Comparison of ENCODE assay signal across 10 mouse cellular contexts in genomic region chr13:44915945-44916344, GRCm38 (mm10).
DNase-seq lines count a peak whose midpoint lies in the region; ATAC-seq and TF ChIP-seq lines count a peak whose summit lies in the region.
"Had no signal": no experiment of that assay in that cellular context is flagged by ENCODE, and none has a peak within 500 bp of the region (broad histone marks: within the 10 kb centered on the region; RNA-seq: fewer than 3 reads in every experiment).

No protein-coding gene starts in this region.

- H3K9me3 ChIP-seq in intestine, postnatal 0 days (ENCODE audit: control insufficient read depth): no peaks in the 10 kb centered on the region
- H3K9me3 ChIP-seq in intestine, embryonic 16.5 days (ENCODE audit: control insufficient read depth, low read length): no peaks in the 10 kb centered on the region
- no peaks in the 10 kb centered on the region for H3K9me3 ChIP-seq in forebrain, embryonic 14.5 days (replicated peaks; ENCODE audit: control insufficient read depth, low read length)
- H3K9me3 ChIP-seq: heart, embryonic 10.5 days had no signal

- no peak overlapping the region for H3K4me2 ChIP-seq in intestine, postnatal 0 days (replicated peaks; ENCODE audit: low read depth)
- H3K4me2 ChIP-seq in intestine, embryonic 16.5 days (ENCODE audit: low read depth, low read length): no peak overlapping the region
- H3K4me2 ChIP-seq in forebrain, embryonic 14.5 days (ENCODE audit: low read length): no peak overlapping the region

- DNase-seq in right cerebral cortex, postnatal 14 days: peak; percentile 28
- DNase-seq in right cerebral cortex, postnatal 25 days: no peak
- DNase-seq in embryo, embryonic 10.5 days (ENCODE audit: low spot score): peak; percentile 36
- no peak for DNase-seq in spleen, postnatal 14 days (ENCODE audit: low spot score in 2 of 2)
- DNase-seq in forebrain, embryonic 14.5 days (ENCODE audit: low spot score): no peak

- TF ChIP-seq POLR2A in small intestine, adult 2 months (IDR thresholded peaks at IDR 0.05; ENCODE audit: low read depth, low read length): no peak

- no peak overlapping the region for H3K4me3 ChIP-seq in intestine, postnatal 0 days (ENCODE audit: low read depth, low read length)
- no peak overlapping the region for H3K4me3 ChIP-seq in intestine, embryonic 16.5 days (ENCODE audit: low read length)
- H3K4me3 ChIP-seq in small intestine, adult 2 months (ENCODE audit: low read depth, low read length): no peak overlapping the region
- H3K4me3 ChIP-seq in forebrain, embryonic 14.5 days (ENCODE audit: low read depth, low read length): no peak overlapping the region
- H3K4me3 ChIP-seq: heart, embryonic 10.5 days; myocyte had no signal

- H3K36me3 ChIP-seq in intestine, postnatal 0 days (ENCODE audit: control insufficient read depth, insufficient read depth): peaks cover 83% of the 10 kb centered on the region
- peaks cover 15% of the 10 kb centered on the region for H3K36me3 ChIP-seq in intestine, embryonic 16.5 days (ENCODE audit: control insufficient read depth, insufficient read depth, low read length)
- peaks cover 86% of the 10 kb centered on the region for H3K36me3 ChIP-seq in small intestine, adult 2 months (ENCODE audit: control insufficient read depth, insufficient read depth, low read length)
- H3K36me3 ChIP-seq in forebrain, embryonic 14.5 days (ENCODE audit: control insufficient read depth, insufficient read depth, low read length): peaks cover 94% of the 10 kb centered on the region

- TF ChIP-seq CTCF in intestine, postnatal 0 days (IDR thresholded peaks at IDR 0.05; ENCODE audit: low read depth): peak; percentile 57
- TF ChIP-seq CTCF in small intestine, adult 2 months (IDR thresholded peaks at IDR 0.05; ENCODE audit: extremely low read depth, insufficient read length, insufficient replicate concordance, low read depth, low read length): peak; percentile 23; the same call in 1 of the 2 replicates

- no peak overlapping the region for H3K27ac ChIP-seq in intestine, postnatal 0 days (ENCODE audit: low read depth, low read length)
- H3K27ac ChIP-seq in intestine, embryonic 16.5 days (ENCODE audit: low read length): no peak overlapping the region
- H3K27ac ChIP-seq in small intestine, adult 2 months (ENCODE audit: insufficient read depth, low read depth, low read length): no peak overlapping the region
- no peak overlapping the region for H3K27ac ChIP-seq in forebrain, embryonic 14.5 days (ENCODE audit: low read depth, low read length)
- H3K27ac ChIP-seq: heart, embryonic 10.5 days had no signal

- ATAC-seq in intestine, postnatal 0 days: no peak
- no peak for ATAC-seq in intestine, embryonic 16.5 days
- ATAC-seq in forebrain, embryonic 14.5 days: no peak

- 65% methylated on average over 4 of the region's 4 CpGs for WGBS in intestine, postnatal 0 days
- 73% methylated on average over 4 of the region's 4 CpGs for WGBS in intestine, embryonic 16.5 days
- 61% methylated on average over 4 of the region's 4 CpGs for WGBS in small intestine, adult 2 months
- WGBS in forebrain, embryonic 14.5 days: 70% methylated on average over 4 of the region's 4 CpGs

- H3K9ac ChIP-seq in intestine, postnatal 0 days (ENCODE audit: low read depth, low read length): no peak overlapping the region
- H3K9ac ChIP-seq in intestine, embryonic 16.5 days (ENCODE audit: low read depth, low read length): no peak overlapping the region
- H3K9ac ChIP-seq in forebrain, embryonic 14.5 days (ENCODE audit: low read length): no peak overlapping the region

- H3K27me3 ChIP-seq in intestine, postnatal 0 days (replicated peaks; ENCODE audit: control insufficient read depth, insufficient read depth, low read length): no peaks in the 10 kb centered on the region
- no peaks in the 10 kb centered on the region for H3K27me3 ChIP-seq in intestine, embryonic 16.5 days (replicated peaks; ENCODE audit: control insufficient read depth, insufficient read depth, low read length)
- no peaks in the 10 kb centered on the region for H3K27me3 ChIP-seq in small intestine, adult 2 months (ENCODE audit: control insufficient read depth, insufficient read depth, low read length)
- H3K27me3 ChIP-seq in forebrain, embryonic 14.5 days (replicated peaks; ENCODE audit: control insufficient read depth, insufficient read depth, low read length): no peaks in the 10 kb centered on the region

- no peaks in the 10 kb centered on the region for H3K4me1 ChIP-seq in intestine, postnatal 0 days (replicated peaks; ENCODE audit: control insufficient read depth, insufficient read depth, low read length)
- H3K4me1 ChIP-seq in intestine, embryonic 16.5 days (ENCODE audit: control insufficient read depth, insufficient read depth, low read length): no peaks in the 10 kb centered on the region
- H3K4me1 ChIP-seq in small intestine, adult 2 months (ENCODE audit: control insufficient read depth, insufficient read depth, insufficient read length, low read length): no peaks in the 10 kb centered on the region
- H3K4me1 ChIP-seq in forebrain, embryonic 14.5 days (ENCODE audit: control insufficient read depth, insufficient read depth, low read length): no peaks in the 10 kb centered on the region
- H3K4me1 ChIP-seq: heart, embryonic 10.5 days had no signal

Comparison
In these comparisons a context has a peak if more than half of its experiments do, and no peak if none do; other contexts are left out.
1. DNase-seq: peak in right cerebral cortex, postnatal 14 days (single experiment) and embryo, embryonic 10.5 days (single experiment); none in right cerebral cortex, postnatal 25 days (single experiment), spleen, postnatal 14 days (0 of 2) and forebrain, embryonic 14.5 days (single experiment).